Mouse (Mus musculus): ENCODE data around the gene Adam12.

Adam12 gene

GRCm38 (mm10) chr7:133872701-133873100 is 359.2 kb downstream of the Adam12 start:
- no peak for DNase-seq (ENCODE audit: low spot score in 2 of 2)

GRCm38 (mm10) chr7:133870265-133870664 is 361.7 kb downstream of the Adam12 start:
- DNase-seq (ENCODE audit: low spot score in 2 of 2) = no peak

- no peak for DNase-seq (ENCODE audit: low spot score in 2 of 2)
Observed at GRCm38 (mm10) chr7:133863684-133864083, 368.3 kb downstream of the Adam12 start.

- no peak for DNase-seq (ENCODE audit: low spot score in 2 of 2)
Observed at GRCm38 (mm10) chr7:133863151-133863550, 368.8 kb downstream of the Adam12 start.

GRCm38 (mm10) chr7:133862723-133863122 is 369.2 kb downstream of the Adam12 start:
- DNase-seq (ENCODE audit: low spot score in 2 of 2) = no peak

- DNase-seq (ENCODE audit: low spot score in 2 of 2) = no peak
Observed at GRCm38 (mm10) chr7:133862233-133862632, 369.7 kb downstream of the Adam12 start.

GRCm38 (mm10) chr7:133859548-133859947 is 372.4 kb downstream of the Adam12 start:
- DNase-seq (ENCODE audit: low spot score in 2 of 2) = no peak

- no peak for DNase-seq (ENCODE audit: low spot score in 2 of 2)
Observed at GRCm38 (mm10) chr7:133858506-133858905, 373.4 kb downstream of the Adam12 start.

GRCm38 (mm10) chr7:133856278-133856677 is 375.7 kb downstream of the Adam12 start:
- DNase-seq (ENCODE audit: low spot score in 2 of 2) = peak; percentile 14 to 54

- DNase-seq (ENCODE audit: low spot score in 2 of 2) = no peak
Observed at GRCm38 (mm10) chr7:133850735-133851134, 381.2 kb downstream of the Adam12 start.

- no peak for DNase-seq (ENCODE audit: low spot score in 2 of 2)
Observed at GRCm38 (mm10) chr7:133848180-133848579, 383.8 kb downstream of the Adam12 start.

GRCm38 (mm10) chr7:133847175-133847574 is 384.8 kb downstream of the Adam12 start:
- DNase-seq (ENCODE audit: low spot score in 2 of 2) = no peak

- no peak for DNase-seq (ENCODE audit: low spot score in 2 of 2)
Observed at GRCm38 (mm10) chr7:133842079-133842478, 389.9 kb downstream of the Adam12 start.

- DNase-seq (ENCODE audit: low spot score in 2 of 2) = no peak
Observed at GRCm38 (mm10) chr7:133839546-133839945, 392.4 kb downstream of the Adam12 start.

All from spleen, postnatal 10 days (tissue).